Mouse (Mus musculus) forebrain, postnatal 0 days (tissue): Measurements from ENCODE around the gene Ooep. TPM values are rescaled to one million over a fixed set of nuclear protein-coding genes. Genes with fewer than 3 reads are reported as not detected.
"Not testable (repeated sequence)": the region's sequence is repeated elsewhere in the genome, so short reads cannot be mapped to it uniquely, and the experiment has no call there.

Experiments
- ATAC-seq: fragments of 200-750 bp; cut with Nextera tagmentation; 2 replicates; pipeline ENCODE4 v1.8.0; 2017; ENCODE audit warnings: mild to moderate bottlenecking, moderate library complexity
- DNase-seq: peaks from one replicate; pipeline ENCODE4 v3.0.0-alpha.2; 2015
- H3K27ac ChIP-seq: fragments of 300-500 bp; sonication (generic); 2 replicates; pipeline ENCODE4 v1.5.1; 2014; ENCODE audit warnings: low read depth, mild to moderate bottlenecking, antibody characterized with exemption, low read length, moderate library complexity, mixed read lengths
- H3K27me3 ChIP-seq: fragments of 300-500 bp; sonication (generic); 2 replicates; pipeline ENCODE4 v1.6.1; 2014; ENCODE audit warnings: mild to moderate bottlenecking, low read length, mixed read lengths; ENCODE audit not compliant: insufficient read depth
- H3K36me3 ChIP-seq: fragments of 300-500 bp; sonication (generic); 2 replicates; pipeline ENCODE4 v1.6.1; 2014; ENCODE audit warnings: mild to moderate bottlenecking, moderate library complexity; ENCODE audit not compliant: insufficient read depth
- H3K4me1 ChIP-seq: fragments of 300-500 bp; sonication (generic); 2 replicates; pipeline ENCODE4 v1.6.1; 2014; ENCODE audit warnings: antibody characterized with exemption; ENCODE audit not compliant: insufficient read depth
- H3K4me2 ChIP-seq: fragments of 300-500 bp; sonication (generic); 2 replicates; pipeline ENCODE4 v1.6.1; 2014; ENCODE audit warnings: low read depth, mild to moderate bottlenecking, moderate library complexity
- H3K4me3 ChIP-seq: fragments of 300-500 bp; sonication (generic); 2 replicates; pipeline ENCODE4 v1.5.1; 2014; ENCODE audit warnings: low read depth, low read length, mixed read lengths
- H3K9ac ChIP-seq: fragments of 300-500 bp; sonication (generic); 2 replicates; pipeline ENCODE4 v1.6.1; 2014; ENCODE audit warnings: mild to moderate bottlenecking
- H3K9me3 ChIP-seq: fragments of 300-500 bp; sonication (generic); 2 replicates; pipeline ENCODE4 v1.6.1; 2016; ENCODE audit warnings: low read length
- CTCF ChIP-seq: sonication (generic); IDR thresholded peaks from 2 replicates; pipeline ENCODE4 v1.5.1; 2016; ENCODE audit warnings: antibody characterized with exemption, control low read depth, low read depth
- WGBS: fragments of 180-500 bp; shearing (Covaris S2); extraction: QIAGEN DNeasy Blood & Tissue Kit; methylation state at CpG from one replicate; pipeline ENCODE4 v1.1.7; 2014; 5-methylcytosine and 5-hydroxymethylcytosine counted together
- polyA plus RNA-seq: library from polyadenylated mRNA; unstranded; fragments of >200 nt; fragmentation: Nextera tagmentation; extraction: Ambion mirVana; gene quantifications from 2 replicates; pipeline ENCODE4 v1.2.1, GENCODE M21; 2015
- total RNA-seq: library from RNA; depleted of rRNA; stranded (reverse); fragments of >200 nt; gene quantifications from 2 replicates; pipeline ENCODE4 v1.2.3, GENCODE M21; 2014

The Ooep gene
- total and polyA plus RNA-seq, 2 experiments from 2014 or later = 5.1 to 5.2 TPM

GRCm38 (mm10) chr9:78354665-78355578 lies 23.6 kb downstream of the Ooep start:
- no peak for ATAC-seq
- no peak for TF ChIP-seq CTCF
- Histone ChIP-seq H3K9me3 (no peaks in the 10 kb centered on the region), H3K36me3 (no peaks in the 10 kb centered on the region), H3K4me1 (no peaks in the 10 kb centered on the region), H3K4me2 (no peak overlapping the region), H3K27ac (no peak overlapping the region), H3K27me3 (no peaks in the 10 kb centered on the region), H3K4me3 (no peak overlapping the region), H3K9ac (no peak overlapping the region)
- no peak for DNase-seq
- WGBS = 80% methylated on average over 11 of the region's 11 CpGs

- Histone ChIP-seq H3K4me2 (no peak overlapping the region), H3K9me3 (no peaks in the 10 kb centered on the region), H3K27me3 (no peaks in the 10 kb centered on the region), H3K9ac (no peak overlapping the region), H3K4me1 (no peaks in the 10 kb centered on the region), H3K4me3 (no peak overlapping the region), H3K36me3 (no peaks in the 10 kb centered on the region), H3K27ac (no peak overlapping the region)
- DNase-seq (no peak), ATAC-seq (no peak)
- TF ChIP-seq CTCF = no peak
- WGBS = 79% methylated on average over 6 of the region's 6 CpGs
Observed at GRCm38 (mm10) chr9:78351504-78352220, 26.9 kb downstream of the Ooep start.

DNA sequence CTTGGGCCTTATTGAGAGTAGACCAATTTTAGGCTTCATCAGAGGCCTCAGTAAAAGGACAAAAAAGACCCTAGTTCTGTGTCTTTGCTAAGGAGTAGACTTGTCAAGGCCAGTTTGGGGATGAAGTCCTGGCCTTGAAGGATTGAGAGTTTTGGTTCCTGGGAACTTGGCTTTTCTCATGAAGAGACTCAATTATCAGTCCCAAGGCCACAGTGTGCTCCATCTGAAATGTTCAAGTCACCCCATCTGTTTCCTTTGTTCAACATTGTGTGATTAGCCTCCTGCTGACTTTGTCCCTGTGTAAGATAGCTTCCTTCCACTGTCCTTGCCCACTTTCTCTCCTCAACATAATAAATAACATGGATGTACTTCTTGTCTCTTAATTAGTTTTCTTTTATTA lies 28.5 kb downstream of the Ooep start:
- not testable (repeated sequence) for H3K27me3 ChIP-seq, H3K9me3 ChIP-seq, H3K27ac ChIP-seq, H3K4me2 ChIP-seq, H3K4me3 ChIP-seq, H3K9ac ChIP-seq, DNase-seq, H3K4me1 ChIP-seq, H3K36me3 ChIP-seq, ATAC-seq

DNA sequence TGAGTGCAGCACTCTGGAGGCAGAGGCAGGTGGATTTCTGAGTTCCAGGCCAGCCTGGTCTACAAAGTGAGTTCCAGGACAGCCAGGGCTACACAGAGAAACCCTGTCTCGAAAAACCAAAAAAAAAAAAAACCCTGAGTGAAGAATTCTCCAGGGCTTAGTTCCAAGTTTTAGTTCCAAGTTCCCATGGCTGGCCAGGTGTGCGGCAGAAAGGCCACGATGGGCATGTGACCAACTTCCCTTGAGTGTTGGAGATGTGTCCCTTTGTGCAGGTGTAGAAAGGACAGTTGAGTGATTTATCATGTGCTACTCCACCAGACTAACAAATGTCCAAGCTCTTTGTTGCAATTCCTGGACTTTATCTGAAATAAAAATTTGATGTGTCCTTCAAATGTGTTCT lies 29.4 kb downstream of the Ooep start:
- H3K27ac ChIP-seq, H3K27me3 ChIP-seq, ATAC-seq, H3K4me1 ChIP-seq, H3K4me2 ChIP-seq, H3K9ac ChIP-seq, H3K9me3 ChIP-seq, H3K4me3 ChIP-seq, H3K36me3 ChIP-seq, DNase-seq: not testable (repeated sequence)
- 81% methylated on average over 3 of the region's 3 CpGs for WGBS

- H3K4me1 ChIP-seq, H3K9me3 ChIP-seq, H3K4me2 ChIP-seq, H3K9ac ChIP-seq, ATAC-seq, DNase-seq, H3K27me3 ChIP-seq, H3K36me3 ChIP-seq, H3K27ac ChIP-seq, H3K4me3 ChIP-seq: not testable (repeated sequence)
- WGBS = 79% methylated on average over 6 of the region's 6 CpGs
Observed at GRCm38 (mm10) chr9:78348206-78349004, 30.1 kb downstream of the Ooep start.

DNA sequence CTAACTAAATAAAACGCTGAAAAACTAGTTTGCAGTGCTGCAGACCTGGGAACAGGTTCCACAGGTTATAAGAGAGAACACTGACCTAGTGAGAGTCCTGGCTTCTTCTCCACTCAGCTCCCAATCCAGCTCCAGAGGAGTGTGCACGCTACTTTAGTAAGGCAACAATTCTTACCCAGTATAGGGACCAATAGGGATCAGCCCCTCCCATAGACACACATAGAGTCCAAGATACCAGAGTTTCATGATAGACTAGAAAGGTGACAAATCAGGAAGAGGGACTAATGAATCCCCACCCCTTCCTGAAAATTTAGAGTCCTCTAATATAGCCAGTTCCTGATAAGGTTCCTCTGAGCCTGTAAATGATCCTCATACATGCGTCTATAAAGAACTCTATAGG lies 31.5 kb downstream of the Ooep start:
- Histone ChIP-seq H3K4me3 (no peak overlapping the region), H3K4me1 (no peaks in the 10 kb centered on the region), H3K27ac (no peak overlapping the region), H3K4me2 (no peak overlapping the region), H3K36me3 (no peaks in the 10 kb centered on the region), H3K9me3 (no peaks in the 10 kb centered on the region), H3K9ac (no peak overlapping the region), H3K27me3 (no peaks in the 10 kb centered on the region)
- ATAC-seq (no peak), DNase-seq (no peak)
- 72% methylated on average over 3 of the region's 3 CpGs for WGBS
- TF ChIP-seq CTCF = no peak

- H3K9ac ChIP-seq, H3K4me3 ChIP-seq, H3K4me2 ChIP-seq, H3K36me3 ChIP-seq, H3K9me3 ChIP-seq, DNase-seq, ATAC-seq, H3K4me1 ChIP-seq, H3K27ac ChIP-seq, H3K27me3 ChIP-seq: not testable (repeated sequence)
- WGBS = 76% methylated on average over 3 of the region's 4 CpGs
Observed at GRCm38 (mm10) chr9:78345235-78345634, 33.3 kb downstream of the Ooep start.

DNA sequence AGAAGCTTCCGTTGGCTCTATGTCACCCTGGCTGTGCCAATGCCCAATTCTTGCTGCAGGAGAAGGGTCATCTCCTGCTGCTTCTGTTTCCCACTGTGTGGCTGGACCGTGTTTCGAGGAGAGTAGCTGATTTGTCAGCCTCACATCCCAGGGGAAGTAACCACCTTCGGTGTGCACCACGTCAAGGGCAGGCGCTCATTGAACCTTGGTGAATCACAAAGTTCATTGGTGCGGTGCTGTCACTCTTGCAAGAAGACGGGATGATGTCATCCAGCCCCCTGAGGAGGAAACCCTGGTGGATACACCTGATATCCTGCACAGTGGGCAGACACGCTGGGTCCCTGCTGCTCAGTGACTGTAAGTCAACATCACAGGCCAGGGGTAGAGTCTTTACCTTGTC lies 35.5 kb downstream of the Ooep start:
- not testable (repeated sequence) for H3K4me2 ChIP-seq, H3K4me3 ChIP-seq, H3K36me3 ChIP-seq, H3K27me3 ChIP-seq, ATAC-seq, H3K4me1 ChIP-seq, DNase-seq, H3K9ac ChIP-seq, H3K9me3 ChIP-seq, H3K27ac ChIP-seq
- 90% methylated on average over 9 of the region's 9 CpGs for WGBS

DNA sequence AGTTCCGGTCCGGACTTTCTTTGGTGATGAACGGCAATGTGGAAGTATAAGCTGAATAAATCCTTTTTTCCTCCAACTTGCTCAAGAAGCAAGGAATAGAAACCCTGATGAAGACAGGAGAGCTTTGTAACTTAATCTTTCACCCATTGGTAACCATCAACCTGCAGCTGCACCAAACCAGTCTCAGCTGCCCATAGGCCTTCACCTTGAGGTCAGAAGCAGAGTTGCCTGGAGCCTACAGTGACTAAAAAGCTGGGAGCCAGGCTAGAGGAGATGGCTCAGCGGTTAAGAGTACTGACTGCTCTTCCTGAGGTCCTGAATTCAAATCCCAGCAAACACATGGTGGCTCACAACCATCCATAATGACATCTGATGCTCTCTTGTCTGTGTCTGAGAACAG lies 36.0 kb downstream of the Ooep start:
- not testable (repeated sequence) for H3K9me3 ChIP-seq

More for the DNA sequence above, 36.0 kb downstream of the Ooep start:
- not testable (repeated sequence) for ATAC-seq, H3K27me3 ChIP-seq, H3K4me2 ChIP-seq, H3K4me3 ChIP-seq, H3K27ac ChIP-seq, H3K36me3 ChIP-seq, DNase-seq, H3K4me1 ChIP-seq, H3K9ac ChIP-seq
- 87% methylated on average over 4 of the region's 4 CpGs for WGBS
